Mouse (Mus musculus): Measurements from ENCODE around the gene Bcl2.

GRCm38 (mm10) chr1:106715111-106716083 lies 1.3 kb upstream of the Bcl2 start:
- TF ChIP-seq POLR2A (IDR thresholded peaks at IDR 0.05; ENCODE audit: low read depth, low read length) = no peak
- no peak for TF ChIP-seq CTCF (IDR thresholded peaks at IDR 0.05; ENCODE audit: borderline replicate concordance, insufficient read depth, low read length)
